Mouse (Mus musculus) thymus, adult 18-20 months (tissue): ENCODE measurements around the gene Serpinb9.
"Not testable (repeated sequence)": the region's sequence is repeated elsewhere in the genome, so short reads cannot be mapped to it uniquely, and the experiment has no call there.

ENCODE experiments used
- DNase-seq, 2 experiments: peaks; one replicate each; pipeline ENCODE4 v3.0.0; 2022; ENCODE audit warnings: mixed read lengths in 2 of 2

Serpinb9 gene

DNA sequence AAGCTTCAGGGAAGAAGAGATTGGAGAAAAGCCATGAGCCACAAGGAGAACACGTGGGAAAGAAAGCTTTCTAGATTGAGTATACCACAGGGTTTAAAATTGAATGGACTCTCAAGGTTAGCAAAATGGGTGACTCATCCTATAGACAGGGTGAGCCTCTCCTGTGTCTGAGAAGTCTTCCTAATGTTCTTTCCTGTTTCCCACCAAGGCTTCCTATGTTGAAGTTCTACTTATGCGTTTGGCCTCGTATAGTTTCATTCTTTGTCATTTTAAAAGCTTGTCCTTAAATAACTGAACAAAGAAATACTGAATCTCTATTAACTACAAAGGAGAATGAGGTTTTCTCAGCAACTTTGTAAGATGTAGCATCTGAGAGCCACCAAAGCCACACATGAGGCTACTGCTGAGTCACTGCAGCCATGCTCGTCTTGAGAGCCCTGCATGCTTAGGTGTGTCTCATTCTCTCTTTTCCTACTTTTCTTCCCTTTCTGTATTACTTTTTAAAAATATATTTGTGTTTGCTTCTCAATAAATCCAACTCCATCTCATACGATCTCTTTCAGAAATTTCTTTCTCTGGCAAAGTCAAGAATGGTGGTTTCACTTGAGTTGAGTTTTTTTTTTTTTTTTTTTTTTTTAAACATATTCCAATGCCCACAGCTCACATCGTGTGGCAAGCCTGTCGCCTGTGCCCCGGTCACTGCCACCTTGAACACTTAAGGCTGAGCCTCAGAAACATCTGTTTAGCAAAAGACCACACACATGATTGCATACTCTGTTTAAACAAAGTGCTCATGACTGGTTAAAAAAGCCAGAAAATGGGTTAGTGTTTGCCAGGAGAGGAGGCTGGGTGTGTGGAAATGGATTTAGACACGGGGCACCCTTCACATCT, 718 bp downstream of the Serpinb9 start:
- DNase-seq, result no peak

- DNase-seq, result peak; percentile 62 to 74
Observed at GRCm38 (mm10) chr13:33004414-33005105, 1.5 kb downstream of the Serpinb9 start.

DNA sequence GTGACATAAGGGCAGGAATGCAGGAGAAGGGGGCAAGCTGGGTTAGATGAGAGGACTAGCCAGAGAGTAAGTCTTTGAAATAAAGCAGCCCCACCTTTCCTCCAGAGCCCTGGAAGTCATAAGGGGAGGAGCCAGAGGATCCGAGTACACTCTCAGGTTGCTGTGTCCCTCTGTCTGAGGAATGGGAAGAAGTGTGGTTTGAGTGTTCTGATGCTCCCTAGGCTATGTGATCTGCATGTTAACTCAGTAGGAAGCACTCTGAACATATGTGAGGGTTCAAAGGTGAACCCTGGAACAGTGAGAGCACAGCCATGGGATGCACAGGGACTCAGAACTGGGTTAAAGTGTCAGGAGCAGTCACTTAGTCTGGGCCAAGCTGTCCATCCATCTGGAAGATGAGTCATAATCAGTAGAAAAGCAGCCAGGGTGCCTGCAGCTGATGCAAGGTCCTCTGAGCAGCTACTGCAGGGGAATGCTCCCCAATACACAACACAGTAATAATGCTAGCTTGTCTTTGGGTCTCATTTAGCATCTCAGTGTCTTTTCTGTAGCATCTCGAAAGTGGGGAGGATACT, 2.5 kb downstream of the Serpinb9 start:
- no peak for DNase-seq

- no peak for DNase-seq
Observed at GRCm38 (mm10) chr13:33006555-33006954, 3.5 kb downstream of the Serpinb9 start.

DNA sequence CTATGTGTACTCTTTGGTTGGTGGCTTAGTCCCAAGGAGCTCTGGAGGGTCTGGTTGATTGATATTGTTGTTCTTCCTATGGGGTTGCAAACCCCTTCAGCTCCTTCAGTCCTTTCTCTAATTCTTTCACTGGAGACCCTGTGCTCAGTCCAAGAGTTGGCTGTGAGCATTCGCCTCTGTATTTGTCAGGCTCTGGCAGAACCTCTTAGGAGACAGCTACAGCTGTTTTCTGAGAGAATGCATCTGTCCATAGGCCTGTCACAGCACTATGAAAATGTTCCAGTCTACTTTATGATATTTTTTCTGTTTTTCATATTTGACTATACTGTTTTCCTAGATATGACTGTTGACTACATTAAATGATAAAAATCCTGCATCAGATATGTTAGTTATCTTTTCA, 9.3 kb downstream of the Serpinb9 start:
- no peak for DNase-seq

GRCm38 (mm10) chr13:33013271-33013670, 10.2 kb downstream of the Serpinb9 start:
- no peak for DNase-seq

DNA sequence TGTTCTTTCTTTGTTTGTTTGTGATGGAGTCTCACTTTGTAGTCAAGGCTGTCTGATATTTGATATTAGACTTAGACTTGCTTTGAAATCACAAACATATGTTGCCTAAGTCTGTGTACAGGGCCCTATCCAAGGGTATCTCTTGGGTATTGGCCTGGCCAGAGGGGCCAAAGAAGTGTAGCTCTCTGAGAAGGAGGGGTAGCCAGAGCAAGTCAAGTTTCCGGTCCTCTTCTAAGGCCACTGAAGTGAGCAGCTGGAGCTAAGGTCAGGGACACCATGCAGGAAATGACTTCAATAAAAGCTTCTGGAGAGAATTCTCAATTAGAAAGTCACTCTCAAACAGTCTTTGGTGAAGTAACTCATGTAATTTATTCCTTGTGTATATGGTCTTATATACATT, 19.3 kb downstream of the Serpinb9 start:
- no peak for DNase-seq

GRCm38 (mm10) chr13:33026427-33027057, 23.5 kb downstream of the Serpinb9 start:
- DNase-seq, result no peak

DNA sequence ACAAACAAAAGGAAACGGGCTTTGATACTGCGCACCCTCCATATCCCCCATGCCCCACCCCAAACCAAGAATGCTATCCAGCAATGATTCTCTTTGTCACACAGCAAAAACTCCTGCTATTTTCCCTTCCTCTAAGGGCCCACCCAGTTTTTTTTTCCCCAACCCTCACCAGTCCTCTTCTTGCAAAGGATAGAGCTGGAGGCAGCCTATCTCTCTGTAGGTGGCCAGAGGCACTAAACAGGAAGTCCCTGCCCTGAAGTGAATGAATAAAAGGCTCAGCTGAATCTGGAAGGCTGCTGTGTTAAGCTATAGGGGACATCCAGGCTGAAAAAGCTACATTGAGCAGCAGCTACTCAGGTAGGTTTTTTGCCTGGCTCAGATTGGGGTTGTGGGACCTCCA, 24.2 kb downstream of the Serpinb9 start, which contains the start of gene Serpinb9b:
Gene Serpinb9b (plus strand): TSS at position 173 of the 400 bp plus-strand sequence.
- no peak for DNase-seq

- DNase-seq, result no peak
Observed at GRCm38 (mm10) chr13:33028146-33028545, 25.1 kb downstream of the Serpinb9 start.

DNA sequence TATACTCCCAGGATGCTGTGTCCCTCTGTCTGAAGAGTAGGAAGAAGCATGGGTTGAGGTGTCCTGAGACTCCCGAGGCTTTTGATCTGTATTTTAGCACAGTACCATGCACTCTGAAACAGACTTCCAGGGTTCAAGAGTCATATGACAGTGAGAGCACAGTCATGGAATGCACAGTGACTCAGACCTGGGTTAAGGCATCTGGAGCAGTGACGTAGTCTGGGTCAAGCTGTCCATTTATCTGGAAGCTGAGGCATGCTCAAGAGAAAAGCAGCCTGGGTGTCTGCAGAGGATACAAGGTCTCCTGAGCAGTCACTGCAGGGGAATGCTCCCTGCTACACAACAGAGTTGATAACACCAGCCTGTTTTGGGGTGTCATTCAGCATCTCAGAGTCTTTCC, 25.5 kb downstream of the Serpinb9 start:
- DNase-seq, result no peak

DNA sequence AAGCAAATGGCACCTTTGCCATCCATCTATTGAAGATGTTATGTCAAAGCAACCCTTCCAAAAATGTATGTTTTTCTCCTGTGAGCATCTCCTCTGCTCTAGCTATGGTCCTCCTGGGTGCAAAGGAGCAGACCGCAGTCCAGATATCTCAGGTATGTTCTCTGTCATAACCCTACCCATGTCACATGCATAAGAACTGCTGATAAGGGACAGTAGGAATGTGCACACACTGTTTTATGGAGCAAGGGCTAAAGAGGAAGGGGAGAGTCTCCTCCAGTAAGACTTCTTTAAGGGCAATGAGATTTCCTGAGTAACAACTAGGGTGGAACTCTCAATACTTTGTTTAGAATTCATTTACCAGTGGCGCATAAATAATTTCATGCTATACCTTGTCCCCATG, 26.4 kb downstream of the Serpinb9 start:
- DNase-seq, result not testable (repeated sequence)

GRCm38 (mm10) chr13:33030281-33030680, 27.2 kb downstream of the Serpinb9 start:
- DNase-seq, result no peak

GRCm38 (mm10) chr13:33035506-33035905, 32.5 kb downstream of the Serpinb9 start:
- DNase-seq, result no peak

- no peak for DNase-seq
Observed at GRCm38 (mm10) chr13:33043542-33043941, 40.5 kb downstream of the Serpinb9 start.

DNA sequence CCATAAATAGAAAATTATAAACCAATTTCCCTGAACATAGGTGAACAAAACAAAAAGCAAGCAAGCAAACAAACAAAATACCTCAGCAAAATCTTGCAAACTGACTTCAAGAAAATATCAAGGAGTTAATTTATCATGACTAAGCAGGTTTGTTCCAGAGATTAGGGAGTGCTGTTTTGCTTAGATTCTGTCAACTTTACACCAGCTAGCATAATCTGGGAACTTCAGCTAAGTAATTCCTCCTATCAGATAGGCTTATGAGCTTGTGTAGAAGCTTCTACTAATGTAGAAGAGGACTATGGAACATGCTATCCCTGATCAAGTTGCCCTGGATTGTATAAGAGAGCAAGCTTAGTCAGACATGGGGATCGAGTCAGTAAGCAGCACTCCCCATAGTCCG, 44.2 kb downstream of the Serpinb9 start:
- DNase-seq, result no peak

- no peak for DNase-seq
Observed at GRCm38 (mm10) chr13:33048187-33048586, 45.1 kb downstream of the Serpinb9 start.

DNA sequence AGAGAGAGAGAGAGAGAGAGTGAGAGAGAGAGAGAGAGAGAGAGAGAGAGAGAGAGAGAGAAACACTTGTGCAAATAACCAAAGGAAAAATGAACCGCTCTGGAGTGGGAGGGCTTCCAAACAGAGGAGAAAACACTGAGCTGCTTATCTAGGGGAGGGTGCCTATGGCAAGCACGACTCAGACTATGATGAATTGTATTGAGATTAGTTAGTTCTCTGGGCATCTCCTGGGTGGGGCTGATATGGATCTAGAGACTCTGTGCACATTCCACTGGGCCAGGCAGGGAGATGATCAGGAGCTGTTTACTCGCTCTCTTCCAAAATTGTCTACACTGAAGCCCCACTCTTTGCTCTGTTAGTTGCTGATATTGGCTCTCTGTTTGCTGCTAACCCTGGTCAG, 48.6 kb downstream of the Serpinb9 start:
- no peak for DNase-seq

GRCm38 (mm10) chr13:33063048-33063447, 60.0 kb downstream of the Serpinb9 start:
- no peak for DNase-seq
